Mouse (Mus musculus) liver, adult 2 months (tissue): Measurements from ENCODE around the gene Rcan1.

Experiments used
- CTCF ChIP-seq: fragments of 200-500 bp; IDR thresholded peaks from 2 replicates; pipeline ENCODE4 v1.5.1; 2011; ENCODE audit warnings: low read depth, low read length, control low read depth
- POLR2A ChIP-seq: fragments of 200-500 bp; IDR thresholded peaks from 2 replicates; pipeline ENCODE4 v1.6.1; 2011; ENCODE audit warnings: low read length, control low read depth; ENCODE audit not compliant: insufficient read depth; ENCODE audit errors: extremely low read depth

DNA sequence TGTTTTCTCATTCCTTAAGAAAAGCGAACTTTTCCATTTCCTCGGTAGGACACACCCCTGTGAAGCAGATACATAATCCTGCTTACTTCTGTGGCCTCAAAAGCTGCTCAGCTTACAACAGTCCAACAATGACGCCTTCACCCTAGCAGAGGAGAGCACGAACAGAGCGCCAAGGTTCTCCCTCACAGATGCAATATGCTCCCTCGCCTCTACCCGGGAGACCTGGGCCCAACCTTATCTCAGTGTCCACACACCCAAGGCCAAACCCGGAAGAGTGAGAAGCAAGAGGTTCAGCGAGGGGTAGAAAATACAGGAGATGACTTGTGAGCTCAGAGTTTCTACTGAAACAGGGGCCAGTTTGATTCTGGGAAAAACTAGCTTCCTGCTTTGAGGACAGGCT lies 18.7 kb upstream of the Rcan1 start:
- no peak for TF ChIP-seq POLR2A
- TF ChIP-seq CTCF = no peak
